Mouse (Mus musculus): ENCODE data around the gene R3hcc1l. TPM values are rescaled to one million over a fixed set of nuclear protein-coding genes. Genes with fewer than 3 reads are reported as not detected.

The R3hcc1l gene
- polyA plus RNA-seq, 1 experiment from 2014 or later = 42.0 TPM

DNA sequence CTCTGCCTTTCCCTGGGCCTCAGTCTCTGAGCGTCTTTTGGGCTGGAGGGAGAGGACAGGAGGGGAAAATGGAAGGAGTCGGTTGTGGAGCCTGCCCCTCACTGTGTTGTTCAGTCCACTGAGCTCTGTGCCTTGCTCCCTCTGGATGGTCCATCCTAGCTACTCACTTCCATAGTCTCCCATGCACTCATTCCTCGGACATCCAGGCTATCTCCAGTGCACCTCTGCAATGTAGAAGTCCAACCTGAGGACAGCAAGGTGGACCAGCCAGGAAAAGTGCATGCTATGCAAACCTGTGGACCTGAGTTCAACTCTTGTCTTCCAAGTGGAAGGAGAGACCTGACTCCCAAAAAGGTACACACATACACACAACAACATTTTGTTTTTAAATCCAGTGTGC is 82.0 kb downstream of the R3hcc1l start:
- H3K27ac ChIP-seq = no peak overlapping the region
- 83% methylated on average over 3 of the region's 3 CpGs for WGBS (ENCODE audit: missing documents)
- H3K4me3 ChIP-seq (ENCODE audit: inconsistent target) = no peak overlapping the region
- H3K79me2 ChIP-seq (ENCODE audit: inconsistent target) = no peaks in the 10 kb centered on the region
- H3K36me3 ChIP-seq (ENCODE audit: inconsistent target) = no peaks in the 10 kb centered on the region

DNA sequence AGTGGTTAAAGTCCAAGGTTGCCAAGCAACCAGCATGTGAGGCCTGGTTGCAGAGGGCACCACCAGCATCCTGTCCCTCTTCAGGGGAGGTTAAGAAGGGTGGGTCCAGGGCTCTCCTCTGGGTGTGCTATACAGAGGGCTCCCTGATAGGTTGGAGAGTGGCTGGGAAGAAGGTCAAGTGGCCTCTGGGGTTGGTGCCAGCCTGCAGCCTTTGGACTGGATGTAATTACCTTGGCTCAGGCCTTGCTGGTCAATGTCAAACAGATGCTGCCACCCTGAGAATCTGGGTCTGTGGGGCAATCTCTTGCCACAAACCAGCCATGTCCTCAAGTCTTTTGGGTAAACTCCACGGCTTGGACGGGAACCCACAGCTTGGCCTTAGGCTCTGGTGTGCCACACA is 82.9 kb downstream of the R3hcc1l start:
- Histone ChIP-seq H3K4me3 (ENCODE audit: inconsistent target) (no peak overlapping the region), H3K79me2 (ENCODE audit: inconsistent target) (no peaks in the 10 kb centered on the region), H3K27ac (no peak overlapping the region), H3K36me3 (ENCODE audit: inconsistent target) (no peaks in the 10 kb centered on the region)
- 88% methylated on average over 2 of the region's 2 CpGs for WGBS (ENCODE audit: missing documents)

DNA sequence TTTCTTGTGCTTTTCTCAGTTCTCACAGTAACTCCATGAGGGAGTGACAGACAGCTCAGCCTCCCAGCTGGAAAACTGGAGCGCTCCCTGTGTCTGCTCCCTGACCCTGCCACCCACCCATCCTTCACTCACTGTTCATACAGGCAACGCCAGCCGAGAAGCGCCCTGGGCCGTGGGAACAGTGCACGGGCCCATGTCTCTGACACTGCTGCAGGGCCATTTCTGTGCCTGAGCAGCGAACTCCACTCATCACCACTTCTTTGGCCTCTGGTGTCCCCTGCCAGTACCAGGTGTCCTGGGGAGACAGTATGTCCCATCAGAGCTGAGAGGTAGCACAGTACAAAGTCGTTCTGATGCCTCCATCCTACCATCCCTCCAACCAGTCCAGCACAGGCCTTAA is 83.5 kb downstream of the R3hcc1l start:
- Histone ChIP-seq H3K36me3 (ENCODE audit: inconsistent target) (no peaks in the 10 kb centered on the region), H3K4me3 (ENCODE audit: inconsistent target) (no peak overlapping the region), H3K27ac (no peak overlapping the region), H3K79me2 (ENCODE audit: inconsistent target) (no peaks in the 10 kb centered on the region)
- 91% methylated on average over 8 of the region's 8 CpGs for WGBS (ENCODE audit: missing documents)

DNA sequence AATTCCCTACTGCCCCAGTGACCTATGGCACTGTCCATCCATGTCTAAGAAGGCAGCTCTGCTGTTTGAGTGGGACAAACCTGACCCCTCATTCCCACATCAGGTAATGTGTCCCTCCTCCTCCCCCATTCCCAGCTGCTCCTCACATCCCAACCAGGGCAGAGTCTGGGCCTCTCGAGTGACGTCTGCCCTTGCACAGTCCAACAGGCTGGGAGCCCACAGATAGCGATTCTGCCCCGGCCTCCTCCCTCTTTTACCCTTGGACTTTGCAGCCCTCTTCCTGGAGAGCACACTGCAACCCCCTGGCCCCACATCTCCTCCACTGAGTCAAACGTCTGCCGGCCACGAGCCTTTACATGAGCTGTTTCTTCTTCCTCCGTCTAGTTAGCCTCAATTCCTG is 84.0 kb downstream of the R3hcc1l start:
- Histone ChIP-seq H3K79me2 (ENCODE audit: inconsistent target) (no peaks in the 10 kb centered on the region), H3K36me3 (ENCODE audit: inconsistent target) (no peaks in the 10 kb centered on the region)
- 78% methylated on average over 8 of the region's 8 CpGs for WGBS (ENCODE audit: missing documents)

DNA sequence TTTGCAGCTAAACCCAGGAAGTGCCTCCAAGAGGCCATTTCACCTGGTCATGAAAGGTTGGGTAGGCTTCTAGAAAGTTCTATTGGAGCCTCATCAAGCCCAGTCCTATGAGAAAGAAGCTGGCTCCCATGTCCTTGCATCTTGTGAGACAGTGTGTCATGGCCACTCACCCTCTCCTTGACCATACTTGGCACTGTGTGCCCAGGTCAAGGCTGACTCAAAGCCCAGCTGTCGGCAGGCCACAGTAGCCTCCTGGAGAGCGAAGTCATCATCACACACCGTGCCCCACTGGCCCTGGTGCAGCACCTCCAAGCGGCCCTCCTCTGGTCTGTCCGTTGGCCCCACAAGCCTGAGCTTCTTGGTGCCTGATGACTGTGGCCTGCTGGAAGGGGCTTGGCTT is 89.5 kb downstream of the R3hcc1l start:
- 86% methylated on average over 5 of the region's 5 CpGs for WGBS (ENCODE audit: missing documents)
- H3K36me3 ChIP-seq (ENCODE audit: inconsistent target) = no peaks in the 10 kb centered on the region
- H3K4me3 ChIP-seq (ENCODE audit: inconsistent target) = no peak overlapping the region
- no peak overlapping the region for H3K27ac ChIP-seq
- no peaks in the 10 kb centered on the region for H3K79me2 ChIP-seq (ENCODE audit: inconsistent target)

More for the DNA sequence above, 84.0 kb downstream of the R3hcc1l start:
- no peak overlapping the region for H3K4me3 ChIP-seq (ENCODE audit: inconsistent target)
- no peak overlapping the region for H3K27ac ChIP-seq

DNA sequence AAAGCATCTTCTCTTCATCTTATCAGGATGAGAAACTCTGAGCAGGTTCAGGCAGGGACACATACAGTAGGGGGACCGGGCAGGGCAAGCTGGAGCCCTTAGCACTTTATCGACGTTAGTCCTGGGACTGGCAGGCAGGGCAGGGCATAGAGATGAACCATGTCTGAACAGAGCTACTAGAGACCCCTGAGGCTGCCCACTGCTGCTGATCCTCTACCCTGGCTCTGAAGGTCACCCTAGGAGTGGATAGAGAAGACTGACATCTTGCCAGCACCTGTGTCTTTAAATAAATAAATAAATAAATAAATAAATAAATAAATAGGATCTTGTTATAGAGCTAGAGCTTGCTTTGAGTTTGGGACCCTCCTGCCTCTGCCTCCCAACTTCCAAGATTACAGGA is 91.2 kb downstream of the R3hcc1l start:
- H3K27ac ChIP-seq = no peak overlapping the region
- H3K36me3 ChIP-seq (ENCODE audit: inconsistent target) = no peaks in the 10 kb centered on the region
- no peaks in the 10 kb centered on the region for H3K79me2 ChIP-seq (ENCODE audit: inconsistent target)
- WGBS (ENCODE audit: missing documents) = 92% methylated on average over 3 of the region's 3 CpGs
- no peak overlapping the region for H3K4me3 ChIP-seq (ENCODE audit: inconsistent target)

DNA sequence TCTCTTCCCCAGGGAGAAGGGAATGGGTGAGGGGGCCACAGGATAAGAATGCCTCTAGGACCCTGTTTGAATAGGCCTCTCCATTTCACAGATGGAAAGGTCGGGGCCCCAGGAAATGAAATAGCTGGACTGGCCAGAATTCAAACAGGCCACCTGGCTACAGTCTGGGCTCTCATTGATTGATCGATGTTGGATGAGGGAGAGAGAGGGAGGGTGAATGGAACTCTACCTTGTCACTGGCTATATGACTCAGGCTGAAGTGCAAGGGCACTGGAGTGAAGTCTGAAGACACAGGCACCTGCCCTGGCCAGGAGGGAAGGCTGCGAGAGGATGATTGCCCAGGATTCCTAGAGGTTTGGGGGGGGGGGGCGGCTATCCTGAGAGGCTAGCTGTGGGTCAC is 93.2 kb downstream of the R3hcc1l start:
- Histone ChIP-seq H3K27ac (no peak overlapping the region), H3K4me3 (ENCODE audit: inconsistent target) (no peak overlapping the region), H3K36me3 (ENCODE audit: inconsistent target) (no peaks in the 10 kb centered on the region), H3K79me2 (ENCODE audit: inconsistent target) (no peaks in the 10 kb centered on the region)
- WGBS (ENCODE audit: missing documents) = 89% methylated on average over 4 of the region's 4 CpGs

DNA sequence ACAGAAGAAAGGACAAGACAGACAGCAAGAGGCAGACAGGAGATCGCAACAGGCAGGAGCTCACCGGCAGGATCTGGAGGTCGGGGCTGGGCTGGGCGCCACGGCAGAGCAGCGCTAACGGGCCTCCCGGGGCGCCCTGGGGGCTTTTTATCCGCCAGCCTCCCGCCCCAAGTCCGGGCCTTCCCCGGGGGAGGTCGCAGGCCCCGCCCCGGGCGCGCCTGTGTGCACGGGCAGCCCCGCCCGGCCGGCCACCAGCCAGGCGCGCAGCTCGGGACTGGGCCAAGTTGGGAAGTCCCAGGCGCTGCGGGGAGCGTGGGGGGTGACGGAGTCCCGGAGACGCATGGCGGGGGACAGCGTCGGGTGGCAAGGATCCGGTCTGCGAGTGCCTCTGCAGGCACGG is 94.1 kb downstream of the R3hcc1l start, which contains the start of gene Loxl4:
Loxl4 (minus strand) TSS at position 160 of the 400 bp plus-strand sequence.
- no peaks in the 10 kb centered on the region for H3K36me3 ChIP-seq (ENCODE audit: inconsistent target)
- no peak within 1 kb of the TSS for H3K4me3 ChIP-seq (ENCODE audit: inconsistent target)
- H3K27ac ChIP-seq = no peak within 1 kb of the TSS
- H3K79me2 ChIP-seq (ENCODE audit: inconsistent target) = no peaks in the 10 kb centered on the region
- WGBS (ENCODE audit: missing documents) = 2% methylated on average over 33 of the region's 37 CpGs

DNA sequence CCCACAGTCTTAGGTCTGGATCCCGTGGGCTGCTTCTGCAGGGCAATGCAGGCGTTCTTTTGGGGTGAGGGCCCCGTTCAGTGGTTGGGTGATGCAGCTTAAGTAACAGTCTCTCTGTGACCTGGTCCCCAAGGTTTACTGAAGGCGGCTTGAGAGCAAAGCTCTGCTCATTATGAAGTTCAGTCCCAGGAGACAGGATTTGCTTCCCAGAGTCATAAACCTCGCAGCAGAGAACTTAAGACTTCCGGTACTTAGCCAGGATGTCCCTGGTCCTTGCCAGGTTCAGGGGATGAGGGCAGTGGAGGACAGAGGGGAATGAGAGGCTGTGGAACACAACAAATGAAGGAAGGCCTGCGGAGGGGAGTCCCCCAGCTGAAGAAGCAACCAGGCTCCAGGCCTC is 94.6 kb downstream of the R3hcc1l start:
- WGBS (ENCODE audit: missing documents) = 23% methylated on average over 7 of the region's 7 CpGs
- Histone ChIP-seq H3K36me3 (ENCODE audit: inconsistent target) (no peaks in the 10 kb centered on the region), H3K27ac (no peak overlapping the region), H3K4me3 (ENCODE audit: inconsistent target) (no peak overlapping the region), H3K79me2 (ENCODE audit: inconsistent target) (no peaks in the 10 kb centered on the region)

DNA sequence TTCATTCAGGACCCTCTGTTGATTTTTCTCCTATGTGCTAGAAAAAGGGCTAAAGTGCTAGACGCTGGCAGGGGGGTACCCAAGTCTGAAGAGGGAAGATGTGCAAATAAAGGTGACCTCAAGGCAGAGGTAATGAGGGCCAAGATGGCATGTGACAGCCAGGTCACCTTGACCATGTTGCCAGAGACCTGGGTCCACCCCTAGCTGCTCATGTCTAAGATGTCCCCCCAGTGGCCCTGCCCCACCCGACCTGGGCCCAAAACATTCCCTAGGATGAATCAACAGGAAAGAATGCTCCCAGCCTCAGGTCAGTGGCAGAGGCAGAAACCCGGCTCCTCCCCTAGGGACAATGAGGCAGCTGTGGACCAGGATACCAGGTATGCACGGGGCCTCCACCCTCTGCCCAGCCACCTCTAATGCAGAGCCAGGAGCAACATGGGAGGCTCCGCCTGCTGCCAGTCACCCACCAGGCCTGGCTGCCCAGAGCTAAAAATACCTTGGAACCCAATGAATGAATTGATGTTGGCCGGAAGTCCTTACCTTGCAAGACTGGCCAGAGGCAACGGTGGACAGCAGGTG is 95.2 kb downstream of the R3hcc1l start:
- 82% methylated on average over 7 of the region's 7 CpGs for WGBS (ENCODE audit: missing documents)
- H3K4me3 ChIP-seq (ENCODE audit: inconsistent target) = no peak overlapping the region
- no peak overlapping the region for H3K27ac ChIP-seq

DNA sequence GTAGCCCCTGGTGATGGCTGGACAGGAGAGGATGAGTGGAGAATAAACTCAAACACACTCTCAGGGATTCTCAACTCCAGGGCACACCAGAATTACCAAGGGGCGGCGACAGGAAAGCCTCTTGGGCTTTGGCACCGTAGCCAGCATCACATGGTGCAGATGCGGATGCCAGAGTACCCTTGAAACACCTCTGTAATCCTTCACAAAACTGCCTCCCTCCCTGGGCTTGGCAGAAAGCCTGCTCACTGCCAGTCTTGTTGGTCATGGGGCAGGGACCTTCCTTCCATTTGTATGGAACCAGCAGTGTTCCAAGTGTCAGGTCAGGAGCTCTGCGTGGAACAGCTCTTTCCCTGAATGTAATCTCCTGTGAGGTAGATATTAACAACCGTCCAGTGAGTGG is 109.5 kb downstream of the R3hcc1l start:
- H3K36me3 ChIP-seq (ENCODE audit: inconsistent target) = no peaks in the 10 kb centered on the region
- H3K4me3 ChIP-seq (ENCODE audit: inconsistent target) = no peak overlapping the region
- 86% methylated on average over 6 of the region's 6 CpGs for WGBS (ENCODE audit: missing documents)
- no peaks in the 10 kb centered on the region for H3K79me2 ChIP-seq (ENCODE audit: inconsistent target)
- H3K27ac ChIP-seq = no peak overlapping the region

More for the DNA sequence above, 95.2 kb downstream of the R3hcc1l start:
- H3K36me3 ChIP-seq (ENCODE audit: inconsistent target) = no peaks in the 10 kb centered on the region
- H3K79me2 ChIP-seq (ENCODE audit: inconsistent target) = no peaks in the 10 kb centered on the region

DNA sequence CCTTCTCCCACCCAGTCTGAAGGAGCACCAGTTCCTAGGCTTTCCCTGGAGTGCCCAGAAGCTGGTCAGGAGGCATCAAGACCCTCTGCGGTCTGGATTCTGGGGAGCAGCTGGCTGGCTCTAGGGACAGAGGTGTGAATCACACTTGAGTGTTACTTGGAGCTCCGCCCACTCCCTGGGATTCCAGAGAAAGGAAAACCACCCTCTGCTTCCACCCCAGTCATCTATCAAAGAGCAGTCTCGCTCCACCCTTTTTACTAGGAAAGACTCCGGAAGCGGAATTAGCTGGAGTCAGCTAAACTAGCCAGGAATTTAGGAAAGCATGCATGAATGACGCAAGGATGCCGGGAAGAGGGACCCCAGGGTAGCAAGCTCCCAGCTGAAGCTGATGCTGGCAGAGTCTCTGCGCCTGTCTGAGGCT is 113.0 kb downstream of the R3hcc1l start:
- H3K27ac ChIP-seq = no peak overlapping the region
- no peaks in the 10 kb centered on the region for H3K36me3 ChIP-seq (ENCODE audit: inconsistent target)
- H3K79me2 ChIP-seq (ENCODE audit: inconsistent target) = no peaks in the 10 kb centered on the region
- H3K4me3 ChIP-seq (ENCODE audit: inconsistent target) = no peak overlapping the region
- 18% methylated on average over 8 of the region's 8 CpGs for WGBS (ENCODE audit: missing documents)

DNA sequence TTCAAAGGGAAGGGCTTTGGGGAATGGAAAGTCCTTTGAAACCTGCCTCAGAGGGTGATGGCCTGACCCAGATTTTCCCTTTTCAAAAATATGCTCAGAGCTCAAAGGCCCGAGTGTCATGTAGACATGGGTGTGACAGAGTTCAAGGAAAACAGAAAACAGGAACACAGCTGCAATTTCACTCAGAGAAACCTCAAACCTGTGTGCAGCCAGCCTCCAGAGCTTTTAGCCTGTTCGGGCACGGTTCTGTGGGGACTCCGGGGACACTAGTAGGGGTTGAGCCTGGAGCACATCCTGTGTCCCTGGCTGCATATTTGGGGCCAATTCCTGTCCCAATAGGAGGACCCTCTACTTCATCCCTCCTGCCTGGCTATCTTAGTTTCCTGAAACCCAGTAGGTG is 113.7 kb downstream of the R3hcc1l start:
- 48% methylated on average over 4 of the region's 4 CpGs for WGBS (ENCODE audit: missing documents)
- no peak overlapping the region for H3K27ac ChIP-seq
- H3K79me2 ChIP-seq (ENCODE audit: inconsistent target) = no peaks in the 10 kb centered on the region
- no peaks in the 10 kb centered on the region for H3K36me3 ChIP-seq (ENCODE audit: inconsistent target)
- H3K4me3 ChIP-seq (ENCODE audit: inconsistent target) = no peak overlapping the region

DNA sequence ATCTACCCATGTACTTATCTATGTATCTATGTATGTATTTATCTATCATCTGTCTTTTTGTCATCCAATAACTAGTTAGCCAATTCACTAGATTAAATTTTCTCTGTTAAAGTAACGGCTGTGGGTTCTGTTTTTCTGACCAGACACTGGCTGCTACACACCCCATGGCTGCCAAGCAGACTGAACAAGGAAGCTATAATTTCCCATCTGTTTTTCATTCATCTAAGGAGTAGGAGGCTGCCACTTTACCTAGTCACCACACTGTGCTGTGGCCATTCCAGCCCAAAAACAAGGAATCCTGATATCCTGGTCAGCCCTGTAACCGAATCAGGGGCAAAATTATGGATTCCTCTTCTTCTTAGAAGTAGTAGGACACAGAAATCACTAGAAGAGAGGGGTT is 115.1 kb downstream of the R3hcc1l start:
- Histone ChIP-seq H3K79me2 (ENCODE audit: inconsistent target) (no peaks in the 10 kb centered on the region), H3K4me3 (ENCODE audit: inconsistent target) (no peak overlapping the region), H3K27ac (no peak overlapping the region), H3K36me3 (ENCODE audit: inconsistent target) (no peaks in the 10 kb centered on the region)
- 83% methylated on average over 2 of the region's 2 CpGs for WGBS (ENCODE audit: missing documents)

DNA sequence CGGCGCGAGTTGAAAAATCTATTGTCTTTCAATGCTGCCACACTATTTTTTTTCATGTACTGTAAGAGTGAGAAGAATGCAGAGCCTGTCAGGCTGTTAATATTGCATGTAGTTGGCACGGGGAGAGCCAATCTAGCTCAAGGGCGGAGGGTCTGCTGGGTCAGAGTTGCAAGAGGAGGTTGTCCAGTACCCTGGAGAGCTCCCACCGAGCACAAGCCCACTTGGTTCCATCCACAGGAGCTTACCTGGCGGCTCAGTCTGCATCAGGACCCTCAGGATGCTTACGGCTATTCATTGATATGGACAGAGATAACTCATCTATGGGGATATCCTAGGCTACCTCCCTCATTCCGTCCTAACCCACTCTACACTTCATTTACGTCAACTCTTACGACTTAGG is 118.1 kb downstream of the R3hcc1l start:
- 49% methylated on average over 11 of the region's 11 CpGs for WGBS (ENCODE audit: missing documents)
- Histone ChIP-seq H3K4me3 (ENCODE audit: inconsistent target) (no peak overlapping the region), H3K79me2 (ENCODE audit: inconsistent target) (no peaks in the 10 kb centered on the region), H3K27ac (no peak overlapping the region), H3K36me3 (ENCODE audit: inconsistent target) (no peaks in the 10 kb centered on the region)
